Mouse (Mus musculus) ES-Bruce4 (cell line): Measurements from ENCODE around the gene Psmb5.

Experiments used
- CTCF ChIP-seq: IDR thresholded peaks from one replicate; pipeline ENCODE4 v1.8.1; 2011; ENCODE audit warnings: low read depth, low read length
- EP300 ChIP-seq: IDR thresholded peaks from 2 replicates; pipeline ENCODE4 v1.6.1; 2011; ENCODE audit warnings: low read depth, low read length; ENCODE audit not compliant: insufficient read depth
- POLR2A ChIP-seq: IDR thresholded peaks from one replicate; pipeline ENCODE4 v1.8.1; 2011; ENCODE audit warnings: low read length; ENCODE audit not compliant: insufficient read depth

DNA sequence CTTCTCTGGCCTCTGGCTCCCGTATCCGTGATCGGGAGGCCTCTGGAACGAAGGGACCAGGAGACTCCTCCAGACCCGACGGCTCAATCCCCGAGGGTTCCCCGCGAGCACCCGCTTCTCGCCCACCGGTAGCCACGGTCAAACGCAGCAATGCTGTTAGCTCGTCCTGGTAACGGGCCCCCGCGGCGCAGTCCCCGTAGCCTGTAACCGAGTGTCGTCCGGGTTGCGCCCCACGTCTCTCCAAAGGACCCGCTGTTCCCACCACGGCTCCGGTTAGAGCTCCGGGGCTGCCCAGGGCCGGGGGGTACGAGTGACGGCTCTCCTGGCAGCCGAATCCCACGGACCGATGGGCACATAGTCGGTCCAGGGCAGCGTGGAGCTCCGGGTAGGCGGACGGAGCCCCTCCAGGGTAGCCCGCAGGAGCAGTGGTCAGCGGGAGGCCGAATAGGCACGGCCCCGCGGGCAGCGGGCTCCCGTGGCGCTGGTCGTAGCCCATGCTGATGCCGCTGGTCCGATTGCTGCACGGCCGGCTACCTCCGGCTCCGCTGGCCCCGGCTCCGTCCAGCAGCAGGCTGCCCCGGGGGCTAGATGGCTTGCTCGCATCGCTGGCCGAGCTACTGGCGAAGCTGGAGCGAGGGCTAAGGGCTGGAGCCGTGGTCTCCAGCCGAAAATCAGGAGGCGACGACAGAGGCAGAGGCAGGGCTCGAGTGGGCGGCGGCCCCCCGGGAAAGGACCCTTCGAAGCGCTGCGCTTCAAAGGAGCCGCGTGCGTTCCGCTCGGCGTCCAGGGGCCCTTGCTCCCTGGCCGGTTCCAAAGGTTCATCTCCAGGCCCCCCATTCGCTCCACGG is 41.4 kb downstream of the Psmb5 start:
- TF ChIP-seq CTCF (no peak), POLR2A (no peak), EP300 (no peak)
